Mouse (Mus musculus): ENCODE measurements at regions not wholly inside any gene's neighbourhood (a gene's known extent, or its start where the extent isn't known, plus 50 kb on each side); places are given as distances from the start of the nearest gene placed in this dataset.
A peak's percentile ranks its signal among the peaks of the same experiment; 100 is the strongest.

DNA sequence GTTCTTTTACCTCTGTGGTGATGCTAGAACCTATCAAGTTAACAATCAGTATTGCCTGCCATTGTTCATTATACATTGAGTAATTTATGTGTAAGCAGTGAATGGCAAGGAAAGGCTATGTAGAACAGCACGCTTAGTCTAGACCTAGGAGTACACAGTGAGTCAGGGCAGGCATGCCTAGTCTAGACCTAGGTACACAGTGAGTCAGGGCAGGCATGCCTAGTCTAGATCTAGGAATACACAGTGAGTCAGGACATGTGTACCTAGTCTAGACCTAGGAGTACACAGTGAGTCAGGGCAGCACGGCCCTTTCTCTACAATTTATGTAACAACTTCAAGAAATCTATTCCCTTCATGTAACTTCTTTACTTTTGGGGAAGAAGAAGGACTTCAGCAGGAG lies 347.2 kb downstream of the Tmem232 start:
- DNase-seq (ENCODE audit: low read depth, low spot score): no peak

DNA sequence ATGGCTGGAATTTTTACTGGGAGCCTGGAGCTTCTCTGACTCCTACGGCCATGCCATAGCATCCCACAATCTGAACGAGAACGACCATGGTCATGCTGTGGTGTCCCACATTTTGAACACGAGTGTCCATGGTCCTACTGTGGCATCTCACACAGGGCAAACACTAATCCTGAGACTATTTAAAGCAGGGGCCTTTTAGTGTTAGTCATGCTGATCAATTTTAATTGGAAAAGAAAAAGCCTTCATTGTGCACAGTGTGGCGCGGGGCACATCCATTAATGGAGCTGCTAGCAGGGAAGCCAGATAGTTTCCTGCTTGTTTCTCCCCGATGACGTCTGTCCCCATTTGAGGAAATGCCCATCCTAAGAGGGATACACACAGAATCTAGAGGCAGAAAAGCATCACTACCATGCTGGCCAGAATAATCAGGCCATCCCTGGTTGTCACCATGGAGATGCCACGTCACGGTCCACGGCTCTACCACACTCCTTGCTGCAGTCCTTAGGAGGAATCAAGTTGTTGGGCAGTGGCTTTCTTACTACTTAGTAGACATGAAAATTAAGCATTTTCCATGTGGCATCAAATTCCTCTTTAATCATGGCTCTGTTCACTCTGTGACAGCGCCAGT lies 348.0 kb downstream of the Tmem232 start:
- no peak for DNase-seq (ENCODE audit: low read depth, low spot score)

DNA sequence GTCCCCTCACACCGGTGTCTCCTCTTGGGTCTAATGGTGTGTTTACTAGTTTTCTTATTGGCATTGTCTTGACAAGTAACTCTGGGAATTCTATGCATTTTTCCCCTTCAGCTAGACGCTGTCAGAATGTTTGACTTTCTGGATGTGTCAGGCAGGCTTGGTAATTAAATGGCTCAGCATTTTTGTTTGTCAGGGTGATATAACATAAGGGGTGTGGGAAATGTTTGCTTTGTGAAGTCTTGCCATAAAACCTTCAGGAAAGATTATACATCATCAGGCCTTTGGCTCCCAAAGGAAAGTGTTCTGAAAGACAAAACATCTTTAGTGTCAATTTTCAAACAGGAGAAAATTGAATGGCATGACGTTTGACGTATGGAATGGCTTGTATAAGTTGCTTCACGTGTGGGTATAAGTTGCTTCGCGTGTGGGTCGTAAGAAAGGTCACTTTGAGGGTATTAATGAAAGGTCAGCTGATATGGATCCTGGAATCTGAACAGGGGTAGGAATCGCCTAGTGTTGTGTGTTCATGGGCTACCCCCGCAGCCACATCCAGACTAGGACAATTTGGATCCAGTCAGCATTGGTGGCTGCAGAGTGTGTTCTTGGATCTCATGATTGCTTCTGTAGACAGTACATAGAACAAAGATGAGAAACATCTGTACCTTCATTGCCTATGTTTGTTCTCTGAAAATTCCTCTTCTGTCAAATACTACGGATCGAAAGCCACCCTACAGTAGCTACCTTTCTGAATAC lies 349.6 kb downstream of the Tmem232 start:
- no peak for DNase-seq (ENCODE audit: low read depth, low spot score)

DNA sequence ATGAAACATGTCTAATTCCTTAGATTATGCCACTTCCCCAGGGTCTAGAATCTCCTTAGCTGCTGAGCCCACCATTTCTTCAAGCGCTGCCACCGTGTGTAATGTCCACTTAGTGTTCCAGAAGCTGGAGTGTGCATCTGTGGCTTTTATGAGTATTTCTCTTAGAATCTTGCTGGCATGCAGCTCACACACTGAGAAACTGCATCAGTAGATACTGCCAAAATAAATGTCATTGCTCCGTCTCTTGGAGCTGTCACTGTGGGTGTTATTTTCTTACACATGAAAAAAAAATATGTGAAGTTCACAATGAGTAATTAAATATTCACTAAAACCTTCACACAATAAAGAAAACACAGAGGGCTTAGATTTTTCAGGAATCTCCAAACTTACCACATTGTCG lies 345.3 kb upstream of the 4930583I09Rik start:
- no peak for DNase-seq (ENCODE audit: low read depth, low spot score)

DNA sequence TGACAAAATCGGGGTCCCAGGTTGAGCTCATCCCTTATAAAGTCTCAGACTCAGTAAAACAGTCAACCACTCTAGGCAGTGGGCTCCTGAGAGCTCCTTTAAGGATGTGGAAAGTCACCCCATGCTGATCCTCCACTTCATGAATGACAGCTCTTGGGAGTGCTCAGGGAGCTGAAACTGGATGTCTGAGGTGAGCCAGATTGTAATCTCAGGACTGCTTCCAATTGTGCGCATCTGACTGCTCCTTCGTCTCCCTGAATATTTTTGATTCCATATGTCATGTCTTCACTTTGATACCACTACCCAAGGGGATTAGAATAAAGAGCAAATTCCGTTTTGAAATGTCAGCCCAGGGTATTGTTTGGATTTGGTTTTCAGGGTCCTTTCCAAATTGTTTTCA lies 339.9 kb upstream of the 4930583I09Rik start:
- DNase-seq (ENCODE audit: low read depth, low spot score): no peak

DNA sequence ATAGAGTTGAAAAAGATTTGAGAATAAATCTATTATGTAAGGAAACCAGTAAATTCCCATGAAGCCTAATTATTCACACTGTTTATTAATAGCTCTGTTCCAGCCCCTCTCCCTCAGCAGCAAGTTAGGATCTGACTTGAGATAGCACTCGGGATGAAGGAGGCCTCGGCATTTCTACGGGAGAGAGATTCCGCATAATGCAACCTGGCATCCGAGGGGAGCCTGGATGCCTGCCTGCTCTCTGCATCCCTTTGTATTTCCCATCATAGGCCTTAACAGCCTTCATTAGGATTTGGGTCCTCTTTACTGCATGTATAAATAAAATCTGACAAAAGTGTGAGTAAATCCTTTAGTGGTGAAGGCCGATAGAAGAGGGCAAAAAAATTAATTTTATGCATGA lies 338.2 kb upstream of the 4930583I09Rik start:
- no peak for DNase-seq (ENCODE audit: low read depth, low spot score)

DNA sequence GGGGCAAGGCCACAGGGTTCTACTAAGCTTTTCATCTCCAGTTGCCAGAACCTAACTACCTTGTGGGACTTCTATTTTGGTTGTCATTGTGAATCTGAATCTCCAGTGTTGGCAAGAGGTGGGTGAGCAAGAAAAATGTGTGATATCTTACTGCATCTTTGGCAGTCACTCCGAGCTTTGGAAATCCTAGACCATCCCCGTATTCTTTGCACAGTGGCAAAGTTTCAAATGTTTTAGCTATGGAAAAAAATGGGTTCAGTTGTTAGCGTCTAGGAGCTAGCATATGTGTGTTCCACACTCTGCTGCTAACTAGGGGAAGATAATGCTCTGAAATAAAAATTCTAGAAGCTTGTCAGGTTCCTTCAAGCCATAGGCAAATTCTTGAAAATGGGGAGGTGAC lies 337.4 kb upstream of the 4930583I09Rik start:
- no peak for DNase-seq (ENCODE audit: low read depth, low spot score)

DNA sequence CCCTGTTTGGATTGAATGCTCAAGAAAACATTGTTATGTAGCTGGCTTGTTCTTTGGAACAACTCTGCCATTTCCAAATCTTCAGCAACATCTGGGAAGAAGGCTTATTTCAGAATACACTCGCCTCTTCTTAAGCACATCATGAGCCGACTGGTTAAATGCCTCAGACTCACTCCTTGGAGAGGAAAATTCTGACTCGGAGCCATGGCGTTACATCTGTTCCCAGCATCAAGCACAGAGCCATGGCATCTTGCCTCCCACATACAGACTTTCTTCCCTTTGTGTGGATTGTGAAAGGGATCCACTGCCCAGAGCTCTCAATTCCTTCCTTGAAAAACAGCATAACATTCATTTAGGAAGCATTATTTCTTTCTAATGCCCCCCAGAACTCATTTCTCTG lies 334.8 kb upstream of the 4930583I09Rik start:
- no peak for DNase-seq (ENCODE audit: low read depth, low spot score)

DNA sequence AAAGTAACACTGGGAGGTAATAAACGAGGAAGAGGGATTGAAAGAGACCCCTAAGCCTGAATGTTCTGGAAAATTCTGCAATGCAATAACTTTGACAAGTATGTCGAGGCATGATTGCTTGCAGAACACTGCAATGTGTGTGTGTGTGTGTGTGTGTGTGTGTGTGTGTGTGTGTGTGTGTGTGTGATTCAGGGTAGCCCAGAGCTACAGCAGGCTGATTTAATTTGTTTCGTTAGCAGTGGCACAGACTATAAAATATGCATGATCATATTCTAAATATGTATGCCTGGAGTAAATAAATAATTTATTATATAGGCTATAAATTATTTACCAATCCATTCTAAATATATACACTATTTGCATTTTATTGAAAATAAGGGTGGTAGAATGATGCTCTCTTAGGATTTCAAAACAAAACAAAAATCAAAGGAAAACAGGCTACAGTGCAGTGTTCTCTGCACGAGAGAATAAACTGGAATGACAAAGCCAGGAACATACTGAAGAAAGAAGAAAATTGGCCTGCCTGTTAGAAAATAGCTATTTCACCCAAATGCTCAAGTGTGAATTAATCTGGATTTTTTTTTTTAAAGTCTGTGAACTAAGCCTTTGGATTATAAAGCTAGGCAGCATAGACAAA lies 334.2 kb upstream of the 4930583I09Rik start:
- no peak for DNase-seq (ENCODE audit: low read depth, low spot score)

DNA sequence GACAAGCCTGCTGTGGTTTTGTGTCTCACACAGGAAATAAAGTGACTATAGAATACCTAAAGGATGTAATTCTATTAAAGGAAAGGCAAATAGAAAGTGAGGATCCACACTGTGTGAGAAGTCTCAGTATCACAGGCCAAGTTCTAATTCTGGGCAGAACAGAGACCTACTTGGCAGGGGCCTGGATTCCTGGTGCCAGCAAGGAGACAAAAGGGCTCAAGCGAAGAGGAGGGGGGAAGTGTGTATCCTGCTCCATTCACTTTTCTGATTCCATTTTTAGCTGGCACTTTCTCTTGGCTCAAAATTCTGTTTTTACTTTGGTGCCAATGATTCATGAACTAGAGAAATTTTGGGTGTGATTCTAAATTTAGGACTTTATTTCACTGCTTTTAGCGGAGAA lies 310.5 kb upstream of the 4930583I09Rik start:
- no peak for DNase-seq (ENCODE audit: low read depth, low spot score)

DNA sequence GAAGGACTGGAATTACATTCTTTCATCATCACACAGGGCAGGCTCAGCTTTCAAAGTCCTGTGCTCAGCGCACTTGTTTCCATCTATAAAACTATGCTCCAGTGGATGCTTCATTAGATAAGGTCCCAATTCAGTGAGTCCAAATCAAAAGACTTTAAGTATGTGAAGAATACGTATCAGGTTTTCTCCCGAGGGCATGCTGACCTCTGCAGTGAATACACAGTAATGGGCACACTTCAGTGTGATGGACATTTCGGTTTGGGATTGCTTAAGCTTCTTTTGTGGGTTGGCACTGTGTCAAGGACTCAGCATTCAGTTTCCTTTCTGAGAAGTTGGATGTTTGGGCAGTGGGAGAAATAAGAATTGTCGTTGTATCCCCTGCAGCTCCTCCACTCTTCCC lies 278.8 kb upstream of the 4930583I09Rik start:
- no peak for DNase-seq (ENCODE audit: low read depth, low spot score)

DNA sequence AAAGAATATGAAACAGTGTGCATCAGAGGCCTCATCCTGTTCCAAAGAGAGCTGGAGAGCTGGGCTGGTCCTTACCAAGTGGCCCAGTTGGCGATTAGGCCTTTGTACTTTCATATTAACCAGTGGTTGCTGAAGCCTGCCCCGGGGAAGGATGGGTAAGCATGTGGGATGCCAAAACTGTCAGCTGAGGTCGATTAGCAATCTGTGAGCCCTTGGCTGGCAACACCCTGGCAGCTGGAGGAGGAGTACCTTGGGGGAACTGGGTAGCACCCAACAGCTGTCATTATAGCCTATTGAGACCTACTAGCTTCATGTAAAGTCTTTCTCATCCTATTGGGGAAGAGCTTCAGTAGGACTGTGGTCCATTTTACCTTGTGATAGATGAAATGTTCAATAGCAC lies 277.2 kb upstream of the 4930583I09Rik start:
- DNase-seq (ENCODE audit: low read depth, low spot score): no peak

DNA sequence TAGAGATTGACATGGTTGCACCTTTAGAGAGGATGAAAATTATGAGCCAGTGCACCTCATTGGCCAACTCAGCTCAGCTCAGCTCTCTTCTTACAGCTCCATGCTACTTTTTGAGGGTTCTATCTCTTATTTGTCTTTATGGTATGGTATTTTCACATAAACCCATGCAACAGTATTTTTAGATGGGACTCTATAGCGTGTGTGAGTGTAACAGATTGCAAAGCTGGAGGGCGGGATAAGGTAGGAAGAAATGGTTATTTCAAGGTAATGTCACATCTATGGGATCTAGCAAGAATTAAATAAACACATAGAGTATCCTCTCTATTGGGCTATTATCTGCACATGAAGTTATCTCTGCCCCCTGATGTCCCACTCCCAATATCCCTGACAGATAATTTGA lies 269.8 kb upstream of the 4930583I09Rik start:
- no peak for DNase-seq (ENCODE audit: low read depth, low spot score)

DNA sequence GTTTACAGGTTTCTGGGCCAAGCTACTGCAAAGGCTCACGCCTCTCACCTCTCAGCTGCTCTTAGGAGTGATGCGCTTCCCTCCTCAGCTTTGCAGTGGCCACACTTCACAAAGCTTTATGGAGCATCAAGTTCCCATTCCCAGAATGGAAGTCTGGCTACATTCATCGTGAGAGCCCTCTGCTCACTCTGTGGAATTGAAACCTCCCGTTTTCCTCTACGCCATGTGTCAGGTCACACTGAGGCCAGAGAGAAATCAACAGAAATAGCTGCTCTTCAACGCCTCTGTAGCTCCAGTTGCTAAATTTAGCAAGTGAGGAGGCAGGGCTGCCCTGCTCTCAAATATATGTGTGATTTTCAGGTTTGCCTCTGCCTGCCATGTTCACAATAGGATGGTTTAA lies 265.3 kb upstream of the 4930583I09Rik start:
- no peak for DNase-seq (ENCODE audit: low read depth, low spot score)

DNA sequence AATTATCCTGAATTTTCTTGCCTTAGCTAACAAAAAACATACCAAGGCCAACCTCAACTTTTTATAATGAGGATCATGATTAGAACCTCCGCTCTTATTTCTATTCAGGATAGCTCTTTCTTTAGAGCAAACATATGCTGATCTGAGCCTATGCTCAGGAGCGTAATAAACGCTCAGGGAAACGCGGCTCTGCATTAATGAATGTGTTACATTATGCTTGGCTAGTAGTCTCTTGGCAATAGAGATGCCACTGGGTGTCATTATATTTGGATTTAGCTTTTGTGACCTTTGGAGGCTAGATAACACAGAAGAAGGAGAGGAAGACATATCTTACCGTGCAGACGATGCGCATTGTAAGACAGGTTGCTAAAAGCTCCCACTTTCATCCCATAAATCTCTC lies 246.4 kb upstream of the 4930583I09Rik start:
- no peak for DNase-seq (ENCODE audit: low read depth, low spot score)

DNA sequence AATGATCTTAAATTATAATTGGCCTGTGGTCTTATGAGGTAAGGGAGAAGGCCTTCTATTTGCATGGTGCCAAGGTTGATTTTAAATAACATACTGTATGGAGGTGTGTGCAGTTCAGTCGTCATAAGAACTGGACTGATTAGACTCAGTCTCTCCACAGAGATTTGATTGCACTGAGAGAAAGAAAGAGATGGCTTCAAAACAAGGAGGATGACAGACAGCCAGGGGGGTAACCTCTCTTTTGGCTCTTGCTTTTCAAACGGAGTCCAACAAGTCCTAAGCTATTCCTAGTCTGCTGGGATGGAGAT lies 245.9 kb upstream of the 4930583I09Rik start:
- DNase-seq (ENCODE audit: low read depth, low spot score): no peak

DNA sequence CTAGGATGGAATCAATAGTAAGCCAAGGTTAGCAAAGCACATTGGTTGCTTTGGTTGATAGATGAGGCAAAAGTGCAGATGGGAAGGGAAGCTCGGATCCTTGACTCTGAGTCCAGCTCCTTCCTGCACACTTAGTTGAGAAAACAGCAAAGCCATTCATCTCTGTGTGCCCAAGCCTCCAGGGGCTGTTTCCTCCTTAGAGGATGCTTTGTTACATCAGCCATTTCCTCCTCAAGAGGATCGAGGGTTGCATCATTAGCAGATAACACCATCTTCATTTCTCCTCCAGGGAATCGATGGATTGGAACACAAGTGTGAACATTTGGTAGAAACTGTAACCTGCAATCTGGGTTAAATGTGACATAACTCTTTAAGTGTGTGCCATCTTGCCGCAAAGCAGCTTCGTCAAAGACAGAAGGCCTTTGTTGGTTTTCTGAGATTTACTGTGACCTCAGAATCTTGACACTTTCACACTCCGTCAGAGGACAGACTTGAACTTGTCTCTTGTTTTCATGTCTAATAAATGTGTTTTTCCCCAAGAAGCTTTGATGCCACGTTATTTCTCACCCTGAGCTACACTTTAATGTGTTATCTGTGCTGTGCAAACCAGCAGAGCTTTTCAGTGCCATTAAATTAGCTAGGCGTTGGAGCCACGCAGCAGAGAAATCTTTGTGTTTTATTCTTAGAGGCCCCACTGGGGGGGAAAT lies 245.4 kb upstream of the 4930583I09Rik start:
- DNase-seq (ENCODE audit: low read depth, low spot score): no peak

DNA sequence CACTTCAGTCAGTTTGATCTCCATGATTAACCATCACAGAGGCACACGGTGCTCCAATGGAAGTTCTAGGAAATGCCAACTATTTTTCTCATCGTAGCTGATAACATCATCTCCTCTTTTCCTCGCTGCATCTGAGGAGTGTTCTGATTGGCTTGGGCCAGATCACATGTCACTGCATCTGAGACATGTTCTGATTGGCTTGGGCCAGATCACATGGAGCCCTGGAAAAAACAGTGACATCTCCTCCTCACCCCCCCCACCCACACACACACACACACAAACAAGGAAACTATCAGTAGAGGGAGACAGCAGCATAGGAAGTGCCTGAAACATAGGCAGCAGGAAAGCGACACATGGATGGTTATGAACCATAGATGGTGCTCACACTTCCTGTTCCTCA lies 239.0 kb upstream of the 4930583I09Rik start:
- peak; percentile 38 for DNase-seq (ENCODE audit: low read depth, low spot score)

DNA sequence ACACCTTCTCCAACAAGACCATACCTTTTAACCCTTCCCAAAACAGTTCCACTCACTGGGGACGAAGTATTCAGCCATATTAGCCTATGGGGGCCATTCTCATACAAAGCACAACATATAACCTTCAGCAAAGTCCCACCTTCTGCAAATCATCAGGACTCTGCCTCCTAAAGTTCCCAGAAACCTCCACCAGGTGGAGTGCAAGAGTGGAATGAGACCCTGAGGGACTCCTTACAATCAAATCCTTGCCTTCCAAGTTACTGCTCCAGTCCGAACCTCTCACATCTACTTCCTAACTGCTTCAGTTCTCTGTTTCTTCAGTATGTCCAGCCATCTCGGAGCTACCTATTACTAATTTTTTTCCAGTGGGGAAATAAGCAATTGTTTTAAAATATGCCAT lies 235.2 kb upstream of the 4930583I09Rik start:
- peak; percentile 65 for DNase-seq (ENCODE audit: low read depth, low spot score)

DNA sequence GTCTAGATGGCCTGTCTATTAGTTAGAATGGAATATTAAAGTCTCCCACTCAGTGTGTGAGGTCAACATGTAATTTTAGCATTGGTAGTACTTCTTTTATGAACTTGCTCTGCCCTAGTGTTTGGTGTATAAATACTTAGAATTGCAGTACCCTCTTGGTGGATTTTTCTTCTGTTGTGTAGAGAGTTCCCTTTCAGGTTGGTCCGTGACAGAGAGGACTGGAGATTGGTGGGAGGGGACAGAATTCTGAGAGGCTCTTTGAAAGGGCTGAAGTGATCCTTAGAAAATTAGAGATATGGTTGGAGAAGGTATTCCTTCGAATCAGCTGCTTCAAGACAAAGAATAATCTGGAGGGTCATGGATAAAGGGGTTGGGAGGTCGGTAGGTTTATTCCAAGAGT lies 230.3 kb upstream of the 4930583I09Rik start:
- no peak for DNase-seq (ENCODE audit: low read depth, low spot score)

DNA sequence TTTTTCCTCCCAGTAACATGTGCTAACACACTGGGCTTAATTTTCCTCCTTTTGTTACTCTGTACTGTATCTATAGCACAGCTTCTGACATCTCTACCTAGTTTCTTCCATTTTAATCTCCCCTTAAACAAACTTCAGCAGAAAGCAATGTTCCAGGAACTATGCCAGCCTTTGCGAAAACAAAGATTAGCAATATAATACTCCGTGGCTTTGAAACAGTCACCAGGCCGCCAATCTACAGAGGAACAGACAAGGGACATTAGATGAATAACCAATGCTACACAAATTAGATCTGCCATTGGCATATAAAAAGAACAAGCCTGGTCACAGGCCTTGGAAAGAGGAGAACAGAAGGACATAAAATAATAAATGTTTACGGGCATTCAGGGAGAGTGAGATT lies 220.2 kb upstream of the 4930583I09Rik start:
- no peak for DNase-seq (ENCODE audit: low read depth, low spot score)

DNA sequence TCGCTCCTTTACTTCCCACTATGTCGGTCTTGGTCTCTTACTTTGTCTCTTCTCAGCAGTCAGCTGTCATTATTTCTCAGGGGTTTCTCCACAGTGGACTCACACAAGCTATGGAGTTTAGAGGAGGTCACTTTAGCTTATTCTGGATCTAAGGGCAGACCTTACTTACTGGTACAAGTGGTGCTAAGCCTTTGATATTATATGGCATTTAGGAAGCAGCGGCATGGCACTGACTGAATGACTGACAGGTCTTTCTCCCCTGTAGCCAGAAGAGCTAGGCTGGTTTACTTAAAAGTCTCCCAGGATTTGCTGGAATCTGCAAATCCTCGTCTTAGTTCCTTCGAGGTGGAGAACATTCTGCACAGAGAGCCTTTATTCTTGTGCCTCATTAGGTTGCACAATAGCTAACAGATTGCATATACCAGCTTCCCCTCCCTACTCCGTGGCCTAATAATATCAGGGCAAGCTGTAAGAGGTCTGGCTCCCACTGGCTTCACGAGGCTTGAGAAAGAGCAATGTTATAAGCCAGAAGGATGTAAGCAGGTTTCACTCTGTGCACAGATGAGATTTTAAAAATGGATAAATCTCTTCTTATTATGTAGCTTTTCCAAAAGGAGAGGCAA lies 214.1 kb upstream of the 4930583I09Rik start:
- no peak for DNase-seq (ENCODE audit: low read depth, low spot score)
